Mouse (Mus musculus) spleen, postnatal 4 days (tissue): Measurements from ENCODE around the gene Gm8369.
"Not testable (repeated sequence)": the region's sequence is repeated elsewhere in the genome, so short reads cannot be mapped to it uniquely, and the experiment has no call there.

Experiments used
- DNase-seq, 2 experiments: peaks; one replicate each; pipeline ENCODE4 v3.0.0; 2022; ENCODE audit warnings: low spot score in 2 of 2

The Gm8369 gene

DNA sequence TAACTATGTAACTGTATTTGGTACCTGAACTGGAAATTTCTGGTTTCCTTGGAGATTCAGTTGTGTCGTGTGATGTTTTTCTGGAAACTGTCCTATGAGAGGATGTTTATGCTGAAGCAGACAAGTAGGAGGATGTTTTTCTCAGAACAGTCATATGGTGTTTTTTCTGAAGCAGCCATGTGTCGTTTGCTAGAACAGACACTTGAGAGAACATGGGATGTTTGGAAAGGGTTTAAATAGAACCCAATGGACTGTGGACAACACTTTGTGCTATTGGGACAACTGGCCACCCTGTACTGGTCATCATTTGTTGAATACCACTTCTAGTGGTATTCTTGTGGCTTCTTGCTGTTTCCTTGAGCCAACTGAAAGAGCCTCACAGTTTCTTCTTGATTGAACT is at the start of gene Gm8369:
Gene Gm8369 (plus strand): TSS at position 193 of the 400 bp plus-strand sequence.
- DNase-seq = no peak

DNA sequence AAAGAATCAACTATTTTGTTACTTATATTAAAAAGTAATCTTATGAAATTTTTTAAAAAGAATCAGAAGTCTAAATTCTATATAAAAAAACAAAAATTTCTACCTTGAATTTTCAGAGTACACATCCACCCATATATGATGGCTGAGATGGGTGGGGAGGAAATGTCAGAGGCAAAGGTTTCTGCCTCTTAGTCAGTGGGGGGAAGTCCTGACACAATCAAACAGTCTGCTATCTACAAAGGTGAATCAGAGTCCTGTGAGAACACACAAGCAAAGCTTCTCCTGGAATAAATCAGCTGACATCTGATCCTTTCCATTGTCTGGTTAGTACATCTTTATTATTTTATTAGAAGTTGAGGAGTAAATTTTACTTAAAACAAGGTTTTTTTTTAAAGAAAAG is 42.4 kb upstream of the Gm8369 start, which contains the start of gene Ms4a4b:
Gene Ms4a4b (plus strand): TSS at position 216 of the 400 bp plus-strand sequence.
- DNase-seq = no peak

GRCm38 (mm10) chr19:11443964-11444363 is 41.8 kb upstream of the Gm8369 start:
- DNase-seq = no peak

GRCm38 (mm10) chr19:11447238-11447637 is 38.5 kb upstream of the Gm8369 start:
- no peak for DNase-seq

- DNase-seq = not testable (repeated sequence)
Measured at GRCm38 (mm10) chr19:11459041-11459440, 26.7 kb upstream of the Gm8369 start.

DNA sequence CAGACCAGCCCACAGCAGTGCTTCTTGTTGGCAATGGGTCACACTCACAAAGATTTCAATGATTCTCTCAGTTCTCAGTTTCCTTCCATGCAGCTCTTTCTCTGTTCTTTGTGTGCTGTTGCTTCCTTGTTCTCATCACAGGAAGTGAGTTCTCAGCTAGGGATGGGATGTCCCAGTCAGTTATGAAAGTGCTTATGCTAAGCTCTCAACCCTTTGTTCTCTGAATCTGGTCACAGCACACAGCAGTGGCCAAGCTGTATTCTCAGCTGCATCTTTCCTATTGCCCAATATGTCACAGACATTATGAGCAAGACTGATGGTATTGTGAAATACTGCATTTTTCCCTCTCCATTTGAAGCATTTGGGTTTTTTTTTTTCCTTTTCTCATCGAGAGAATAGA is 20.9 kb upstream of the Gm8369 start:
- DNase-seq = not testable (repeated sequence)

DNA sequence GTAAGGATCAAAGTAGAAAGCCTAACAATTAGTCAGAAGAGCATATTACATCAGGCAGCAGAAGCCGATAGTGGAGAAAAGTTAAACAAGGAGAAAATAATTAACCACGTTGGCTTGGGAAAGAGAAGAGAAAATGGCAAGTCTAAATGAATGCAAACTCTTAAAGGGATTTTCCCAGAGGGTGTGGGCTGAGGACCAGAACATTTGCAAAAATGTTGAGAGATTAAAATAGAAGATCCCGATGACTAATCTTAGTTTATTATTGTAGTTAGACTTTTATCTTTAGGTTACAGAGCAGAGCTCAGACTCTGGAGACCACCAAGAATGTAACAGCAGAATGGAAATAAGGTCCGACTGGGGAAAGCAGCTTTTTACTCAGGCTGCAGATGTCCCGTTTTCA is 19.3 kb upstream of the Gm8369 start:
- DNase-seq = no peak

DNA sequence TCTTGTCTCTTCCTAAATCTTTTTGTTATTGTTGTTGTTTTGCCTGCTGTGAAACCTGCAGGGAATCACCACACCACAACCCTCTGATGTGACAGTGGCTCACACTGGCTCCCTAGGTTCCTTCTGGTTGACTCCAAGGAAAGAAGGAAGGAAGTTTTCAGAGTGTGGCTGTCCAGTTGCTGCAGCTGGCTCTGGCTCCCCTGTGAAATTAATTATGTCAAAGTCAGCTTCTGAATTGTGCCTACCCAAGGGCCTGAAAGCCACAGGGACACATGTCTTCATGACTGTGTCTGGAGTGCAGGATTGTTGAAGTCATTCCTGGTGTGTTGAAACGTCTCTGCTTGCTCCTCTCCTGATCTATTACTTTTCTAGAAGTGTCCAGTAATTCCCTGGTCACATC is 17.4 kb upstream of the Gm8369 start:
- DNase-seq = not testable (repeated sequence)

DNA sequence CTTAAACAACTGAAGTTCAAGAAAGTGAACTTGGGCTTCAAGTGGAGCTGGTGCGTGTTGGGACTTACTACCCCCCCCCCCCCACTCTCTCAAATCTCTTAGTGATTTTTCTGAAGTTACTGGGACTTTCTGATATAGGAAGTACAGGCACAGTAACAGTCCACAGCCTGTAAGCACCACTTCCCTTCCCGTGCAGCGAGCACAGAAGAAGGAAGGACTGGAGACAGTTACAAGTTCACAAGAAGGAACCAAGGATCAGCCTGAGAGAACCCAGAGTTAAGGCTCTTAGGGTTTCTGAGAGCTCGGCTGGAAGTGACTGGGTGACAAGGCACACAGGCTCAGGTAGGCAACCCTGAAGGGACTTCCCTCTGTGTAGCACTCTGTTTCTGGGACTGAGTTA is 16.5 kb upstream of the Gm8369 start, which contains the start of gene Ms4a6c:
Gene Ms4a6c (plus strand): TSS at position 152 of the 400 bp plus-strand sequence.
- not testable (repeated sequence) for DNase-seq

- no peak for DNase-seq
Measured at GRCm38 (mm10) chr19:11479714-11480113, 6.0 kb upstream of the Gm8369 start.

- no peak for DNase-seq
Measured at GRCm38 (mm10) chr19:11482684-11483083, 3.1 kb upstream of the Gm8369 start.

GRCm38 (mm10) chr19:11483941-11484340 is 1.8 kb upstream of the Gm8369 start:
- no peak for DNase-seq

DNA sequence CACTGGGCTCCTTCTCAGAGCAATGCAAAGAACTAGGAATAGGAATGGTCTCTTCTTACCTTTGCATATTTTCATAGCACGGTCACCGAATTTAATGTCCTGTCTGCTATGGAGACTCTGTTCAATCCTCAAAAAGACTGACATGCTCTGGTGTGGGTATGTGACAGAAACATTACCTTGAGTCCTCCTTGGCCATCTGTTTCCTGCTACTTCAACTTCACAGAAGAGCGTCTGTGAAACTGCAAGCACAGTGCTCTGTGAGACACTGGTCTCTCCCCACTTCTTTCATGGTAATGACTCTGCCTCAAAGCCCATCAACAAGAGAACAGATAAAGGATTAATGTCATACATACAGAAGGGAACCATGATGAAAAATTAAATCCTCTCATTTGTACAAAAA is 1.4 kb upstream of the Gm8369 start:
- DNase-seq = no peak

DNA sequence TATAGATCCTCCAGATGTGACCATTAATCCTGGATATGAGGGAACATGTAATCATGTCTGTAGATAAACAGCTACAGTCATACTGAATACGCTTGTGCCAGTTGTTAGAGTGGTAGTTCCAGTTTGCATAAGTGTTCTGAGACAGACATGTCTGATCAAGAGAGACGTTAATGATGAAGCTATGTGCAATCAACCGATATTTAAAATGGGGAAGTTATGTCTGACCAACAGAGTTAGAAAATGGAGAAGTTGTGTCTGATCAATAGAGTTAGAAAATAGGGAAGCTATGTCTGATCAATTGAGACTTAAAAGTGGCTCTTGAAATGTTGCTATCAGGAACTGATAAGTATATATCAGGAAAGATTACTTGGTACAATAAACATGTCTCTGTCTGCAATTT is 472 bp upstream of the Gm8369 start:
- no peak for DNase-seq

GRCm38 (mm10) chr19:11486599-11486998 is 861 bp downstream of the Gm8369 start:
- no peak for DNase-seq

DNA sequence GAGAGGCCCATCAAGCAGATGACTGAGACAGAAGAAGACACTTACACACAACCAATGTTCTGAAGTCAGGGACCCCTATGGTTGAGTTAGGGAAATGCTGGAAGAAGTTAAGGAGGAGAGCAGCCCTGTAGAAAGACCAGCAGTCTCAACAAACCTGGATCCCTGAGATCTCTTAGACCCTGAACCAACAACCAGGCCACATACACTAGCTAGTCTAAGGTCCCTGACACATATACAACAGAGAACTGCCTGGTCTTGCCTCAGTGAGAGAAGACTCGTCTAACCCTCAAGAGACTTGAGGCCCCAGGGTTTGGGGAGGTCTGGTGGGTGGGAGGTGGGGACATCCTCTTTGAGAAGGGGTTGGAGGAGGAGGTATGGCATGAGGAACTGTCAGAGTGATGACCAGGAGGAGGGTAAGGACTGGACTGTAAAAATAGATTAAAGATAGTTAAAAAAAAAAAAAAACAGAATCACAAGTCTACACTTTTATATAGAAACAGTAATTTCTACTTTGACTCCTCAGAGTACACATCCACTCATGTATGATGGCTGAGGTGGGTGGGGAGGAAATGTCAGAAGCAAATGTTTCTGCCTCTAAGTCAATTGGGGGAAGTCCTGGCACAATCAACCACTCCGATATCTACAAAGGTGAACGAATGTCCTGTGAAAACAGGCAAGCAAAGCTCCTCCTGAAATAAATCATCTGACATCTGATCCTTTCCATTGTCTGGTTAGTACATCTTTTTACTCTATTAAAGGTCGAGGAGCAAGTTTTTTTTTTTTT is 5.9 kb downstream of the Gm8369 start:
- peak in 1 of 2 experiments; percentile 20 for DNase-seq

GRCm38 (mm10) chr19:11492671-11493070 is 6.9 kb downstream of the Gm8369 start:
- DNase-seq = no peak

DNA sequence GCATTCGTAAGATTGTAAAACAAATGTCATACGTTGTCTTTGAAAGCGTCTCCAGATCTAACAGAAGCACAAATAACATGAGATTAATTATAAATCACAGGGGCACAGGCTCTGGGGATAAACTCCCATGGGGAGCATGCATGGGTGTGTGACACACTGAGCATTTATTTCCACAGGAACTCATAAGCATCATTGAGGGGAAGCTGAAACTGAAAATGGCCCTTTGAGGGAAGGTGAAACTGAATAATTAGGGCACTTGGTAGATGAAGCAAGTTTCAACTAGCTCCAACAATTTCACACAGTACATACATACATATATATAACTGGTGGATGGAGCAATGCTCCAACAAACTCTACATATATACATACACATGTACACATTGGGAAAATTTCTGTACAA is 8.8 kb downstream of the Gm8369 start:
- DNase-seq = no peak

DNA sequence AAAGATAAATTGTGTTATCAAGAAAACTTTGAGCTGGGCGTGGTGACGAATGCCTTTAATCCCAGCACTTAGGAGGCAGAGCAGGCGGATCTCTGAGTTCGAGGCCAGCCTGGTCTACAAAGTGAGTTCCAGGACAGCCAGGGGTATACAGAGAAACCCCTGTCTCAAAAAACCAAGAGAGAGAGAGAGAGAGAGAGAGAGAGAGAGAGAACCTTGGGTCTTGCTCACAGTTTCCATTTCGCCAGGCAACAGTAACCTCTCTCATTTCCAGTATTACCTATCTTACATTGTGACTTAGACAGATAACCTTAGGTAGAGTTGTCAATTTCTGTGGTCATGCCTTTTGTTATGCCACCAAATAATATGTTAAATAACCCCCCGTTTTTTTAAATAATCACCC is 10.6 kb downstream of the Gm8369 start:
- no peak for DNase-seq

DNA sequence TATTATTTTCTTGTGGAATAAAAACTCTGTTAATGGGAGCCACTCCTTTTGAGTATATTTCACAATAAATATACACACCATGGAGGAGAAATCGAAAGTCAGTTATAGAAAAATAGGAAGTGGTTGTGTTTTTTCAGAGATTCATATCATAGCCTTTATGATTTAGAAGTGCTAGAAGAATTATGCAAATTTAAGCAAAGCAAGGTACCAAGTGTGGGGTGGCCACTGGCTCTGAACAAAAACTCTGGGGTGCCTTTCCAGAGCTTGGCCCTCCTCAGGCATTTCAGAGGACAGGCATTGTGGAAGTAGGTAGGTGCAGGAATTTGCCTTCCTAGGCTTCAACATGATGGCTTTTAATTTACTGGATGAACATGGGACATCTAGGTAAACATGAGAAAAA is 11.6 kb downstream of the Gm8369 start:
- not testable (repeated sequence) for DNase-seq

DNA sequence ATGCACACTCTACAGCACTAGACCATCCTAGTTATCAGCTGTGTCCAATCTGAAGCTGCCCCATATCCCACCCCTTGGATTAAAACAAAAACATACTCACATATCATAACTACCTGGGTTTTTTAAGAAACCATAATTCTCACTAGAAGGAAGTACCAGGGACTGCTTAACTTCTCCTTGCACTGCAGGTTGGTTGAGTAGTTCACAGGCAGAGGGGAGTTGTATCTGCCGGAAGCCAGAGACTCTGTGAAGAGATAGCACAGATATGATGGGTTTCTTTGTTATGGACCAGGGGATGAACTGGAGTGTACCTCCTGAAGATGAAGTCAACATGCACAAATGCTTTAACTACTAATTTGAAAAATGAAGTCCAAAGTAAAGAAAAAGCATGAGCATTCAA is 15.1 kb downstream of the Gm8369 start:
- no peak for DNase-seq

DNA sequence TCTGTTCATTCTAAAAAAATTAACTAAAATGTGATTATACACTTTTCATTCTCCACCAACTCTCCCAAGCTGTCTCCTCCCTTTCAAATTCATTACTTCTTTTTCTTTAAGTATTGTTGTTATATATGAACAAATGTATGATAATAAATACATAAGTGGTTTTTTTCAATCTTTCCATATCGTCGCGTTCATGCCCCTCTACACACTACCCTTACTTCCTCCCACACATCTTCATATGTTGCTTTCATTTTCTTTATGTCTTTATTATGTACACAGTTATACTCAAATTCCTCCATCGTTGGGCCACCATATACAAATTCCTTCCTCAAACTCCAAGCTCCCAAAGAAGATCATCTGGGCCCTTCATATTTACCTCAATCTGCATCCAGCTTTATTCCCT is 15.6 kb downstream of the Gm8369 start:
- no peak for DNase-seq

DNA sequence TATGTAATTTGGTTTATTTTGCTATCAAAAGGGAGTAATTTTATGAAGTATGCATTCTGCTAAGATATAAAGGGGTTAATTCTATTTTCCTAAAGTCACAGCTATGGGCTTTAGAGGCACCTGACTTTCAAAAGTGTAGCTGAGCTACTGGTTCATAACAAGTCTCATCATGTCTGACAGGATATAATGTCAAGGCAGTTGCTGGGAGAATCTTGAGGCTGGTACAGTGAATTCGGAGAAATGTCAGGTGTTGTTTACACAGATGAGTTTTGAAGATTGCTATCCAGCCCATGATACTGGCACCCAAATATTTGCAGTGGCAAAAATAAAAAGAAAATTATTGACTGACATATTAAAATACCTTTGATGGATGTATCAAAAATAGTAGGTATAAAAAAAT is 19.1 kb downstream of the Gm8369 start:
- no peak for DNase-seq

DNA sequence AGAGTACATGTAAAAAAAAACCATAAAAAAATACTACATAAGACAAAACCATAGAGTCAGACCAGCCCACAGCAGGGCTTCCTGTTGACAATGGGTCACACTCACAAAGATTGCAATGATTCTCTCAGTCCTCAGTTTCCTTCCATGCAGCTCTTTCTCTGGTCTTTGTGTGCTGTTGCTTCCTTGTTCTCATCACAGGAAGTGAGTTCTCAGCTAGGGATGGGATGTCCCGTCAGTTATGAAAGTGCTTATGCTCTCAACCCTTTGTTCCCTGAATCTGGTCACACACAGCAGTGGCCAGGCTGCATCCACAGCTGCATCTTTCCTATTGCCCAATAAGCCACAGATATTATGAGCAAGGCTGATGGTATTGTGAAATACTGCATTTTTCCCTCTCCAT is 27.7 kb downstream of the Gm8369 start:
- DNase-seq = no peak
